Mouse (Mus musculus): ENCODE data around the gene Themis2. TPM values are rescaled to one million over a fixed set of nuclear protein-coding genes. Genes with fewer than 3 reads are reported as not detected.

Themis2 gene
- polyA plus RNA-seq, 1 experiment from 2014 or later, result 0.72 TPM

GRCm38 (mm10) chr4:132757633-132758351 is 38.4 kb downstream of the Themis2 start:
- Histone ChIP-seq H3K9ac (ENCODE audit: low read length) (no peak overlapping the region; the same call in 1 of the 2 replicates), H3K27ac (replicated peaks) (0 out of 2 replicates have a peak overlapping the region, but pooled peaks have one; percentile 35), H3K4me3 (ENCODE audit: low read depth, low read length) (no peak overlapping the region), H3K4me1 (replicated peaks; ENCODE audit: control insufficient read depth, insufficient read depth) (peaks cover 4% of the 10 kb centered on the region; the same call in 1 of the 2 replicates), H3K4me2 (replicated peaks; ENCODE audit: low read depth) (no peak overlapping the region), H3K27me3 (ENCODE audit: control insufficient read depth, insufficient read depth, low read length) (no peaks in the 10 kb centered on the region), H3K9me3 (ENCODE audit: control insufficient read depth, low read length) (no peaks in the 10 kb centered on the region), H3K36me3 (ENCODE audit: control insufficient read depth, insufficient read depth, low read length) (no peaks in the 10 kb centered on the region)
- DNase-seq (ENCODE audit: low spot score) (no peak), ATAC-seq (ENCODE audit: low FRiP score, low TSS enrichment) (no peak)
- TF ChIP-seq CTCF (IDR thresholded peaks at IDR 0.05; ENCODE audit: low read depth) (no peak), EP300 (optimal IDR thresholded peaks at IDR 0.05) (no peak)
- WGBS, result 74% methylated on average over 7 of the region's 7 CpGs

- peak within 1 kb of the TSS; percentile 46 for H3K4me3 ChIP-seq (ENCODE audit: low read depth, low read length)
- ATAC-seq (ENCODE audit: low FRiP score, low TSS enrichment) (peak; percentile 87), DNase-seq (ENCODE audit: low spot score) (peak; percentile 77)
- no peaks in the 10 kb centered on the region for H3K27me3 ChIP-seq (ENCODE audit: control insufficient read depth, insufficient read depth, low read length)
- H3K9me3 ChIP-seq (ENCODE audit: control insufficient read depth, low read length), result no peaks in the 10 kb centered on the region
- peaks cover 4% of the 10 kb centered on the region; the same call in 1 of the 2 replicates for H3K4me1 ChIP-seq (replicated peaks; ENCODE audit: control insufficient read depth, insufficient read depth)
- H3K27ac ChIP-seq (replicated peaks), result peak within 1 kb of the TSS; percentile 59; the same call in 1 of the 2 replicates
- WGBS, result under 1% methylated on average over 22 of the region's 22 CpGs
- no peaks in the 10 kb centered on the region for H3K36me3 ChIP-seq (ENCODE audit: control insufficient read depth, insufficient read depth, low read length)
- no peak for TF ChIP-seq EP300 (optimal IDR thresholded peaks at IDR 0.05)
- peak; percentile 78 for TF ChIP-seq CTCF (IDR thresholded peaks at IDR 0.05; ENCODE audit: low read depth)
- H3K4me2 ChIP-seq (replicated peaks; ENCODE audit: low read depth), result peak within 1 kb of the TSS; percentile 74
- peak within 1 kb of the TSS; percentile 49 for H3K9ac ChIP-seq (ENCODE audit: low read length)
Observed at GRCm38 (mm10) chr4:132756974-132757373, 39.2 kb downstream of the Themis2 start, which contains the start of gene Smpdl3b. Gene Smpdl3b, minus strand, starts transcription at chr4:132757252.

GRCm38 (mm10) chr4:132752992-132753391 is 43.2 kb downstream of the Themis2 start:
- Histone ChIP-seq H3K36me3 (ENCODE audit: control insufficient read depth, insufficient read depth, low read length) (no peaks in the 10 kb centered on the region), H3K27me3 (ENCODE audit: control insufficient read depth, insufficient read depth, low read length) (no peaks in the 10 kb centered on the region), H3K9ac (ENCODE audit: low read length) (no peak overlapping the region), H3K4me2 (replicated peaks; ENCODE audit: low read depth) (no peak overlapping the region), H3K9me3 (ENCODE audit: control insufficient read depth, low read length) (no peaks in the 10 kb centered on the region), H3K4me1 (replicated peaks; ENCODE audit: control insufficient read depth, insufficient read depth) (peaks cover 4% of the 10 kb centered on the region; the same call in 1 of the 2 replicates), H3K27ac (replicated peaks) (no peak overlapping the region), H3K4me3 (ENCODE audit: low read depth, low read length) (no peak overlapping the region)
- DNase-seq (ENCODE audit: low spot score) (no peak), ATAC-seq (ENCODE audit: low FRiP score, low TSS enrichment) (no peak)
- WGBS, result 79% methylated on average over 6 of the region's 6 CpGs
- no peak for TF ChIP-seq CTCF (IDR thresholded peaks at IDR 0.05; ENCODE audit: low read depth)
- no peak for TF ChIP-seq EP300 (optimal IDR thresholded peaks at IDR 0.05)

- Histone ChIP-seq H3K27me3 (ENCODE audit: control insufficient read depth, insufficient read depth, low read length) (no peaks in the 10 kb centered on the region), H3K4me3 (ENCODE audit: low read depth, low read length) (no peak overlapping the region), H3K36me3 (ENCODE audit: control insufficient read depth, insufficient read depth, low read length) (no peaks in the 10 kb centered on the region), H3K9me3 (ENCODE audit: control insufficient read depth, low read length) (no peaks in the 10 kb centered on the region), H3K4me2 (replicated peaks; ENCODE audit: low read depth) (no peak overlapping the region), H3K27ac (replicated peaks) (no peak overlapping the region), H3K4me1 (replicated peaks; ENCODE audit: control insufficient read depth, insufficient read depth) (no peaks in the 10 kb centered on the region), H3K9ac (ENCODE audit: low read length) (no peak overlapping the region)
- no peak for DNase-seq (ENCODE audit: low spot score)
- no peak for ATAC-seq (ENCODE audit: low FRiP score, low TSS enrichment)
- WGBS, result 82% methylated on average over 6 of the region's 6 CpGs
- no peak for TF ChIP-seq CTCF (IDR thresholded peaks at IDR 0.05; ENCODE audit: low read depth)
- no peak for TF ChIP-seq EP300 (optimal IDR thresholded peaks at IDR 0.05)
Observed at GRCm38 (mm10) chr4:132749258-132749982, 46.8 kb downstream of the Themis2 start.

GRCm38 (mm10) chr4:132748778-132749177 is 47.4 kb downstream of the Themis2 start:
- DNase-seq (ENCODE audit: low spot score) (no peak), ATAC-seq (ENCODE audit: low FRiP score, low TSS enrichment) (peak; percentile 63)
- 87% methylated on average over 4 of the region's 4 CpGs for WGBS
- no peak overlapping the region for H3K4me3 ChIP-seq (ENCODE audit: low read depth, low read length)
- H3K4me1 ChIP-seq (replicated peaks; ENCODE audit: control insufficient read depth, insufficient read depth), result no peaks in the 10 kb centered on the region
- H3K27ac ChIP-seq (replicated peaks), result peak overlapping the region; percentile 49; the same call in 1 of the 2 replicates
- no peaks in the 10 kb centered on the region for H3K27me3 ChIP-seq (ENCODE audit: control insufficient read depth, insufficient read depth, low read length)
- no peaks in the 10 kb centered on the region for H3K36me3 ChIP-seq (ENCODE audit: control insufficient read depth, insufficient read depth, low read length)
- H3K9me3 ChIP-seq (ENCODE audit: control insufficient read depth, low read length), result no peaks in the 10 kb centered on the region
- H3K4me2 ChIP-seq (replicated peaks; ENCODE audit: low read depth), result no peak overlapping the region
- H3K9ac ChIP-seq (ENCODE audit: low read length), result no peak overlapping the region
- TF ChIP-seq EP300 (optimal IDR thresholded peaks at IDR 0.05), result no peak
- no peak for TF ChIP-seq CTCF (IDR thresholded peaks at IDR 0.05; ENCODE audit: low read depth)
